Mouse (Mus musculus) ES-CJ7 (cell line): ENCODE data around the gene Alyref2.

Experiments used
- DNase-seq: peaks from one replicate; pipeline ENCODE4 v3.0.0; 2011; ENCODE audit warnings: low read depth, low spot score

The Alyref2 gene

DNA sequence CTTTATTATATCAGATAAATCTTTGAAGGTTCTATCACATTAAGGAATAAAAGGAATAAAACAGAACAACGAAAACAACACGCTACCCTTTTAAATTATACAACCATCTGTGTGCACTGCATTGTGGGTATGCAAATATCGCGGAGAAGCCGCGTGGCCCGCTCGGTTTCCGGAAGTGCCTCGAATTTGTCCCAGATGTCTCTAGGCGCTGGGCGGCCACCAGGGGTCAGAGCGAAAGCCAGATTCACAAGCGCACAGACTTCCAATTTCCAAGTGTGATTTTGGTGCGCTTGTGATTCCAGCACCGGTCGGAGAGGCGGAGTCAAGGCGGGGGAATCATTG lies at the start of gene Alyref2:
TSS of gene Alyref2 (plus strand) at position 229 of the 342 bp plus-strand sequence.
- DNase-seq, result peak; percentile 98

DNA sequence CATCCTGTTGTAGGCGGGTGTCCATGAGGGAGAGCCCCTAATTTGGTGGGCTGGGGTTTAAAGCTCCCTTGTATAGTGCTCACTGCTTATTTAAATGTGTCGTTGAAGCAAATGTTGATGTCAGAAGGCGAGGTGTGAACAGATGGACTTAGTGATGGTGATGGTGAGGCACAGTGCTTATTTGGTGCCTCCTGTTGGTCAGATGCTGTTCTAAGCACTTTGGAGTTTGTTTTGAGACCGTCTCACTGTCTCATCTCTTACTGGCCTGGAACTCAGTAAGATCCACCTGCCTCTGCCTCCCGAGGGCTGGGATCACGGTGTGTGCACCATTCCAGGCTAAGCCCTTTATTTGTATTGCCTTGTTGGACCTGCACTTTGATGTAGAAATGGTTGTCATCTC lies 48.4 kb upstream of the Alyref2 start:
- DNase-seq, result no peak

DNA sequence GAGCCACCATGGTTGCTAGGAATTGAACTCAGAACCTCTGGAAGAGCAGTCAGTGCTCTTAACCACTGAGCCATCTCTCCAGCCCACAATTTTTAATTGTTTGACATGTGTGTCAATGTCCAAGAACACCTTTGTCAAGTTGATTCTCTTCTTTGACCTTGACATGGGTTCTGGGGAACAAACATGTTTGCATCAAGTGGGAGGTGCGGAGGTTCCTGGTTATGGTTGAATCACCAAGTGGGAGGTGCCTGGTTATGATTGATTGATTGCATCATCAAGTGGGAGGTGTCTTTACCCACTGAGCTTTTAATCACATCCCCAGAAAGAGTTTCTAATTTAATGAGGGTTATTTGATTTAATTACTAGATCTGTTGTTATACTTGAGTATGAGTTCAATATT lies 45.7 kb upstream of the Alyref2 start:
- DNase-seq, result no peak

DNA sequence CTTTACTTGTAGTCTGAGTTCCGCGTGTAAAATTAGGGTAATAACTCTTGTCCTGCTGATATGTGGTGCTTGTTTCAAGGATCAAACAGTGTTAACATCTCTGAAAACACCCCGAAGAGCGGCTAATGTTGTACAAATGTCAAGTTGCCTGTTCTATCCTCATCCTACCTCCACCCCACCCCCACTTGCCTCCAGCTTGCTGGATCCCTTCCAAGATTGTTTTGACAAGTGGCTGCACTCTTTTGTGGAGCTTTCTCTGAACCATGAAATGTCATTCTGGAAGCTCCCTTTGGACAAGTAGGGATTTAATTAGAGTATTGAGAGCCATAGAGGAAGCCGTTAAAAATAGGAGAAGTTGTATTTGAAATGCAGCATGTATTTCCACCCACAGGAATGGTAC lies 43.5 kb upstream of the Alyref2 start:
- no peak for DNase-seq

DNA sequence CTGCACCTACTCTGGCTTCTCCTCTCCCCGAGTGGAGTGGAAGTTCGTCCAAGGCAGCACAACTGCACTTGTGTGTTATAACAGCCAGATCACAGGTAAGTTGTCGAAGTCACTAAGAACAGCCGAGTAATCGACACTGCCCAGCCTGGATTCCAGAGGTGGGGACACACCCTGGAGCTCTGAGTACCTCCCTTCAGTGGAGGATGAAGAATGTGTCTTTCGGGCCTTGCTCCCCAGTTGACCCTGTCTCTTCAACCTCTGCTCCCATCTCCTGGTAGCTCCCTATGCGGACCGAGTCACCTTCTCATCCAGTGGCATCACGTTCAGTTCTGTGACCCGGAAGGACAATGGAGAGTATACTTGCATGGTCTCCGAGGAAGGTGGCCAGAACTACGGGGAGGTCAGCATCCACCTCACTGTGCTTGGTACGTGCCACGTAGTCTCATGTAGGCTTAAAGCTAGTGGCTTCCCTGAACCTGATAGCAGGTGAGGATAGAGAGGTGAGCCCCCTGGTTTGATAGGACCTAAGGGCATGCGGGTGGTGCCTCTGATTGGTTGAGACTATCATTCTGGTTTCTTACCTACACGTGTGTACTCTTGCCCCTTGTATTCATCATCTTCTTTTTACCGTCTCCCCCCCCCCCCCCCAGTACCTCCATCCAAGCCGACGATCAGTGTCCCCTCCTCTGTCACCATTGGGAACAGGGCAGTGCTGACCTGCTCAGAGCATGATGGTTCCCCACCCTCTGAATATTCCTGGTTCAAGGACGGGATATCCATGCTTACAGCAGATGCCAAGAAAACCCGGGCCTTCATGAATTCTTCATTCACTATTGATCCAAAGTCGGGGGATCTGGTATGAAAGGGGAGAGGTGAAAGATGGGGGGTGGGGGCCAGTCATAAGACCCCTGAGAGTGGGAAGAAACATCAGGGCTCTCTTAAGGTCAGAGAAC lies 42.5 kb upstream of the Alyref2 start:
- peak; percentile 60 for DNase-seq

DNA sequence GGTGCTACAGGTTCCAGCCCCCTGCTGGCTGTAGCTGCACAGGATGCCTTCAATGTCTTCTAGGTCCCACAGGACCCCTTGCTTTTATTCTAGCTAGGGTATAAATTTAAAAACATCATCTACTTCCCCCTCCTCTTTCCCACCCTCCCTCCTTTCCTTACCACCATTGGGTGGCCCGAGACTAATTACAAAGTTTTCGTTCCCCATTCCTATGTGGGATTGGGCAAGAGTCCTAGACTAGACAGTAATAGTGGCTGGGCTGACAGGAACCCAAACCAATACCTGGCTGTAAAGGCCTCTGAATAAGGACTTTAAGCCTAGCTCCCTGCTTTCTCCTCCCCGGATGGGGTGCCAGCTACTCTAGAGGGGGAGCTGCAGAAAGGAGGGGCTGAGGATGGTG lies 40.1 kb upstream of the Alyref2 start:
- DNase-seq, result peak; percentile 1

DNA sequence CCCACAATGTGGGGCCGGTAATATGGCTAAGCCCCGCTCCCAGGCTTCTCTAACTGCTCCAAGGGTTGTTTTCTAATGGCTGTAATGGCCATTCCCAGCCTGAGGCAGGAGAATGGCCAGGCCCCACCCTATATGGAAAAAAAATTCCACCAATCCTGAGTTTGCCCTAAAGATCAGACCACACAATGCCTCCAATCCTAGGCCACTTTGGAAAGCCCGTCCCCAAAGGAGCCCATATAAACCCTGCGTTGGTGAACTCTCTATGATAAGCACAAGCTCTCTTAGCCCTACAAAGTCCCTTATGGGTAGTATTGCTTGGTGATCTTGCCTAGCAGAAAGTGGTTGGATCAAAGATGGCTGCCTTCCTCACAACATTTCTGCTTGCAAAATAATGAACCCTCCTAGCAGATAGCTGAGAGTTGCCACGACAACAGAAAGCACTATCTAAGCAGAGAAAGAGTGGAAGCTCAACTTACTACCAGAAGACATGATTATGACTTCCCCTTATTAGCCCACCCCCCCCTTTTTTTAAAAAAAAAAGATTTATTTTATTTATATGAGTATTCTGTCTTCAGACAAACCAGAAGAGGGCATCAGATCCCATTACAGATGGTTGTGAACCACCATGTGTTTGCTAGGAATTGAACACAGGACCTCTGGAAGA lies 37.4 kb upstream of the Alyref2 start:
- peak; percentile 72 for DNase-seq

DNA sequence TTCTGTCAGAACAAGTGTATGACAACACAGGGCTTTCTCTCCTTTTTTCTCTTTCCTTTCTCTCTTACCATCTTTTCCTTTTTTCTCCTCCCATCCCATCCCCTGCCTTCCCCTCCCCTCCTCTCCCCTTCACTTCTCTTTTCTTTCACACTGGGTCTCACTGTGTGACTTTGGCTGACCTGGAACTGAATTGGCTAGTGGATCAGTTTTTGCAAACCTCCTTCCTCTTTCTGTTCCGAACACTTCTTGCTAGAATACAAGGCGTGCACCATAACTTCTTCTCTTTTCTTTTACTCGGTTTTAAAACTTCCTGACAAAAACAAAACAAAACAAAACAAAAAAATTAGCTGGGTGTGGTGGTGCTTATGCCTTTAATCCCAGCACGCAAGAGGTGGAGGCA lies 36.7 kb upstream of the Alyref2 start:
- DNase-seq, result peak; percentile 2

DNA sequence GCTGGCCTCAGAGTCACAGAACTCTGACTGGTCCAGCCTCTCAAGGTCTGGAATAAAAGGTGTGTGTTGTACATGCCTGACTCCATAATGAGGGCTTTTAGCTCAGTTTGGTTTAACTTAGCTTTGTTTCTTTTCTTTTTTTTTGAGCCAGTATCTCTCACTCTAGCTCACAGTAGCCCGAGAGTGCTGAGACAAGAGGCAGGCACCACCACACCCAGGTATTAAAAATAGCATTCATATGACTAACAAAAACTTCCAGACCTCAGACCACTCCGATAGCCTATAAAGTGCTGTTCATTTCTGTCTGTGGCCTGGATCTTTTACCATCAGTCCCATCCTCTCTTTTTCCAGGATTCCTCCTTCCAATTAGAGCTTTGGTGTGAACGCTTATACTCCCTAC lies 33.6 kb upstream of the Alyref2 start:
- DNase-seq, result peak; percentile 1

DNA sequence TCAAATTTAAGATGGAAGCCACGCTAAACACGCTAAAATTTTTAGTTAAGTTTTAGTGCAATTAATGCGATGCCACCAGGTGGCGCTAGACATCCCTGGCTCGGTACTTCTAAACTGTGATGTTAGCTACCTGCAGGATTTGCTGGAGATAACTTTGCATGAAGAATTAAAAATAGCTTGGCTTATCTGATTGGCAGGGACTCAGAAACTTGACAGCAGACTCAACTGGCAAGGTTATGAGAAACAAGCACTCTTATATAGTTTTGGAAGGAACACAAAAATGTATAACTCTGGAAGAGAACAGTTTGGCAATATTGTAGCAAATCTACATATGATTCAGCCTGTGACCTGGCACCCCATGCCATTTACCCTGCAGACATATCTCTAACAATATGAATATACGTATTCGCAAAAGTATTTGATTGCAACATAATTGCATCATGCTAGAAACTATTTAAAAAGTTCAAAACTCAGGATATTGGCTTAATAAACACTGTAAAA lies 32.9 kb upstream of the Alyref2 start:
- peak; percentile 74 for DNase-seq

DNA sequence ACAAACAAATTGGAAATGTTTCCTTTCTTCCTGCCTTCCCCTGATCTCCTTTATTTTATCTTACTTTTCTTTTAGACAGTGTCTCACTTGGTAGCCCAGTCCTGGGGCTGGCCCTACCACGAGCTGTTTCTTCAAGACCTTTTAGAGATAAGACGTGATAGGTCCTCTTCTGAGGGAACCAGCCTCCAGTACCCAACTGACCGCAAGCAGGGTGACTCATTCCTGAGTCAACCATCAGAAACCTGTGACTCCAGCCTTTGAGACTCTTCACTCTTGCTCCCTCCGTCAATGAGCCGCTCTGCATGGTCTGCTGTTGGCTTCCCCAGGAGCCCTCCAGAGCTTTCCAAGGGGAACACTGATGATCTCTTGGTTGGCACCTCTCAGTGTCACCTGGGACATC lies 32.4 kb upstream of the Alyref2 start:
- DNase-seq, result no peak

DNA sequence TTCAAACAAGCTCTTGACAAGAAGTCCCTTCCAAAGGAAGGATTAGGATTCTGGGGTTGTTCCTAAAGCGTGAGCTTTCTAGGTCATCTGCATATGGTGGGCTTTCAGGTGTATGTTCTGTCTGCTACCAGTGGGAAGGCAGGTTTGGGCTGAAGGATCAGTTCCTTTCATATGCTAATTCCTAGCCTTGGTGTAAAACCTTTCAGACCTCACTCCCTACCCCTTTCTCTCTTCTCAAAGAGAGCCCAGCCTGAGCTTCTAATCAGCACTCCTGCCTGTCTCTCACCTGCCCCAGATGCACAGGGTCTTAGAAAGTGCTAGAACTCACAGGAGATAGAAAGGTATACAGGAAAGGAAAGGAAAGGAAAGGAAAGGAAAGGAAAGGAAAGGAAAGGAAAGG lies 31.8 kb upstream of the Alyref2 start:
- peak; percentile 93 for DNase-seq

DNA sequence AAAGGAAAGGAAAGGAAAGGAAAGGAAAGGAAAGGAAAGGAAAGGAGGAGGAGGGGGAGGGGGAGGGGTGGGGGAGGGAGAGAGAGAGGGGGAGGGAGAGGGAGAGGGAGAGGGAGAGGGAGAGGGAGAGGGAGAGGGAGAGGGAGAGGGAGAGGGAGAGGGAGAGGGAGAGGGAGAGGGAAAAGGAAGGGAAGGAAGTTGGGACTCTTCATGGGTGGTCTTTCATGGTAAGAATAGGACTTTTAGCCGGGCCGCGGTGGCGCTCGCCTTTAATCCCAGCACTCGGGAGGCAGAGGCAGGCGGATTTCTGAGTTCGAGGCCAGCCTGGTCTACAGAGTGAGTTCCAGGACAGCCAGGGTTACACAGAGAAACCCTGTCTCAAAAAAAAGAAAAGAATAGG lies 31.3 kb upstream of the Alyref2 start:
- peak; percentile 72 for DNase-seq

DNA sequence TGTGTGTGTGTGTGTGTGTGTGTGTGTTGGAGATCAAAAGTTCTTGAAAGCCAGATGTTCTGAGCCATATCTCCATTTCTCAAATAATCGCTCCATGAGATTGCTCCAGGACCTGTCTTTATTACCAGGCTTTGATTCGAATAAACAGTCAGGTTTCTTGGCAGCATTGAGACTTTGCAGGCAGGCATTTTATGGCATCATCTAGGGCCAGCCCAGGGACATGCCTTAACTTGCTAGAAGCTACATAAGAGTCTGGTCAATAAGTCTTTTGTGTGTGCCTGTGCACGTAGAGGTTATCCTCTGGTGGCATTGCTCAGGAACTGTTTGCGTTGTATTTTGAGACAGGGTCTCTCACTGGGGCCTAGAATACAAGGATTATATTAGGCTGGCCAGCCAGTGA lies 29.8 kb upstream of the Alyref2 start:
- peak; percentile 8 for DNase-seq

DNA sequence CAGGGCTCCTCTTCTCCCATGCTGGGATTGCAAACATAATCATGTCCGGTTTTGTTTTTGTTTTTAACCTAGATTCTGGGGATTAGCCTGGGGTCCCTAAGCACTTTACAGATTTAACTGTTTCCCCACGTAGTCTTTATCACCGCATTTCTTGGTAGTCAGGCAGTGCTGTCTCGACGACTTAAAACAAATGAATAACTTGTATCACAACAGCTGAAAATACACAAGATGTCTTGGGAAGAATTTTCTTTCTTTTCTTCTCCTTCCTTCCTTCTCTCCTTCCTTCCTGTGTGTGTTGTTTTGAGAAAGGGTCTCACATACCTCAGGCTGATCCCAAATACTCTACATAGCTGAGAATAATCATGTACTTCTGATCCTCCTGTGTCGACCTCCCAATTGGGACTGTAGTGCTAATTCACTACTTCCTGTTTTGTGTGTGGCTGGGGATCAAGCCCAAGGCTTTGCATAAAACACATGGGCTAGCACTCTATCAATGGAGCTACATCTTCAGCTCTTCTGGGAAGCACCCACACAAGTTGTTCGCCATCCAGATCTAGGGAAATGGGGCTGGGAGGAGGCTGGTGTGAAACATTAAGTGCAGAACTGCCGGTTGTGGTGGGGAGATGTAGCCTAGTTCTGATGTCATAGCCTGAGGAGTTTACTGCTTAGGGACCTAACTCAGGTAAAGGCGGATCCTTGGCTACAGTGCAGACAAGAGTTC lies 29.2 kb upstream of the Alyref2 start:
- DNase-seq, result peak; percentile 25

DNA sequence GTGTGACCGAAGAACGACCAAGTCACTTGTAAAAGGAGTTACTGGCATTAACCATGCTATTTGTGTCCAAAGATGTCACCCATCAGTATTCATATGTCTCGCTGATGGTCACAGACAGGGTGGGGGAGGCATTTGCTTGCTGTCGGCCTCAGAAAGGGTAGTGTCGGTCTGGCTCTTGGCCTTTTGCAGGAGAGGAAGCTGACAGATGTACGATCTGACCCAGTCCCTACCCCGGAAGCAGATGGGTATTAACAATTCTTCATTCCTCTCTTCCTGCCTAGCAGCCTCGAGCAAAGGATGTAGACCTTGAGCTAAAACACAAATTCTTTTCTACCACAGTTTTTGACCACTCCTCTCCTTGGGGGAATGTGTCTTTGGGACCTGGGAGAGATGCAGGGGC lies 26.2 kb upstream of the Alyref2 start:
- peak; percentile 75 for DNase-seq

DNA sequence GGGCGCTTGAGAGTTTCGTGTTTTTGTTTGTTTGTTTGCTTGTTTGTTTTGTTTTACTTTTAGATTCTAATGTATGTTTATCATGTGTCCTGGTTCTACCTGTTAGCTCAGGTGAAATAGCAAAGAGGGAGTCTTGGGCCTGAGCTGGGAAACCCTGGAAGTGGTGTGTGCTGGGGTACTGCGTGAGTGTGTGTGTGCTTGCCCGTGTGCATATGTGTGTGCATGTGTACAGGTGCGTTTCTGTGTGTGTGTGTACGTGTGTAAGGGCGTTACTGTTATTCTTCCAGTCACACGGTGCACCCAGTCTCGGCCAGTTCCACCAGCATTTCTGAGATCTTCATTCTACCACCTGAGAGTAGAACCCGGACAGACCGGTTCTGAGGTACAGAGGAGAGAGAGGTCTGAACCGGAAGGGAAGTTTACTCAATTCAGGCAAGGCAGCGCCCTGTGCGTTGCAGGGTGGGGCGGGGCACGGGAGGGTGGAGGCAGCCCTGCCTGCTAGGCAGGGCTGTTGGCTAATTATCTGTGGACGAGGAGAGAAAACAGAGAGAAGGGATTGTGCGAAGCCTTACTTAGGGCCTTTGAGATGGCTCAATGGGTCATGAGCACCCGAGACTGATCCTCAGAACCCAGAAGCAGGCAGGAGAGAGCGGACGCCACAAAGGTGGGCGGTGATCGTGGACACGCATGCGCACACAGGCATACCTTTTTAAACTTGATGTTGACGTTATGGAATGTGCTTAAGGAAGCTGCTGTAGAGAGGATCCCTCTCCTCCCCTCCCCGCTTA lies 25.3 kb upstream of the Alyref2 start:
- peak; percentile 91 for DNase-seq

DNA sequence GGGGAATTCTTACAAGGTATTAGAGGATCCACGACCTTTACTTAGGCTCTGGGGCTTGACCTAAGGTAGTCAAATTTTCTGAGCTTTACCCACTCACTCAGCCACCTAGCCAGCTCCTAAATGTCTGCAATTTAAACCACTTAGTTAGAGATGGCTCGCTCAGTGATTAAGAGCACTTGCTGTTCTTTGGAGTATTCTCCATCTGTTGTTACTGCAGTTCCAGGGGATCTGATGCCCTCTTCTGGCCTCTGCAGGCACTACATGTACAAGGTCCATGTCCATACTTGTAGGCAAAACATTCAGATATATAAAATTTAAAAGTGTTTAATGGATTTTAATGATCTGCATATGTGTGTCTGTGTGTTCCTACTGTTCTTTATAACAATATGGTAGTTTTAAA lies 24.3 kb upstream of the Alyref2 start:
- peak; percentile 82 for DNase-seq

DNA sequence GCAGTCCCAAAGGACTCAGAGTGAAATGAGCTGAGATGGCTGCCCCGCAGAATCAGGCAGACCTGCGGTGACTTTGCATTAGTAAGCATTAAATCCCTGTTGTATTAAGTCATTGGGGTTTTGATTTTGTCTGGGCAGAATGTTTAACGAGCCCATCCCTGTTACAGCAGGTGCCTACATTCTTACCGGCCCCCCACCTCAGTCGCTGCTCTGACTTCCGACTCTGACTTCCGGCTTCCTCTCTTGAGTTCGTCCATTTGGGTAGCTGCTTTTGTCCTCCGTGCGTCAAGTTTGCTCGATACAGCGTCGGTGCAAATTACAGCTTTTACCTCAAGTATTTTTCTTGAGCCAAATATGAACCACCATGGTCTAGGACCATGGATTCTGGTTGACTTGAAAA lies 9.0 kb upstream of the Alyref2 start:
- DNase-seq, result peak; percentile 60

DNA sequence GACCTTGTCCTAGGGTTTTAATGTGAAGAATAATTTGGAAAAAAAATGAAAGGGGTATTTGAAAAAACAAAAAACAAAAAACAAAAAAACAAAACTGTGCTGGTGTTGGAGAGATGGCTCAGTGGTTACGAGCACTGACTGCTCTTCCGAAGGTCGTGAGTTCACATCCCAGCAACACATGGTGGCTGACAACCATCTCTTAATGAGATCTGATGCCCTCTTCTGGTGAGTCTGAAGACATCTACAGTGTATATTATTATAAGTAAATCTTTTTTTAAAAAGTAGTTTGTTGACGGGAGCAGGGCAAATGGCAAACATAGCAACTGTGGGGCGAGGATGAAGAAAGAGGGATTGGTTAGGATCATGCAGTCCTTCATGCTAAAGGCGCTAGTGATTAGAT lies 7.9 kb upstream of the Alyref2 start:
- peak; percentile 67 for DNase-seq

DNA sequence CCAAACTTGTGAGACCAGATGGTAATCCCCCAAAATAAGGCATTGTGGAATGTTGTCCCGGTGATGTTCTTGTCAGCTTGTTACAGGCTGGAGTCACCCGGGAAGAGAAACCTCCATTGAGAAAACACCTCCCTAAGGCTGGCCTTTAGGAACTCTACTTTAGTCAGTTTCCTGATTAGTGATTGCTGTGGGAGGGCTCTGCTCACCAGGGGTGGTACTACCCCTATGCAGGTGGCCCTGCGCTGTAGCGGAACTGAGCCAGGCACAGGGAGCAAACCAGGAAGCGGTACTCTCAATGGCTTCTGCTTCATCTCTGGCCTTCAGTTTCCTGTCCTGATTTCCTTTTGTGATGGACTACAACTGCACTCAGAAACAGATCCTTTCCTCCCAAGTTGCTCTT lies 3.4 kb upstream of the Alyref2 start:
- DNase-seq, result peak; percentile 30
